Comparison of ENCODE assay signal across 21 mouse cellular contexts in the genomic region with DNA sequence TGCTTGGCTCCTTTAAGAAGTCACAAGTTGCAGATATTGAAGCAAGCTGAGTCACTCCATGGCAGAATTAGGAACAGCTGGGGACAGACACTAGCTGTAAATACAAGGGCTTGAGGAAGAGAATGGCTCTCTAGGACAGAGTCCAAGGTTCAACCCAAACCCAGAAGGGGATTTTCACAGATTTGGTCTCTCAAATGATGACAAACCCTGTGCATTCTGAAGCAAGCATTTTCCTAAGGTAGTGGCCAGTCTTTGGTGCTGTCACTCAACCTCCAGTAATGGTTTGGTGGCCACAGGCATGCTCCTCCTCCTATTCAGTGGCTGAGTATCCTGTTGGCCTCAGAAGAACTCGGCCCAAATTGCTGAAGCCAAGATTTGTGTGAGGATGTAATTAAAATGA. TPM values are rescaled to one million over a fixed set of nuclear protein-coding genes. Genes with fewer than 3 reads are reported as not detected.
A peak's percentile ranks its signal among the peaks of the same experiment; 100 is the strongest.
DNase-seq lines count a peak whose midpoint lies in the region; ATAC-seq and TF ChIP-seq lines count a peak whose summit lies in the region.
"Had no signal": no experiment of that assay in that cellular context is flagged by ENCODE, and none has a peak within 500 bp of the region (broad histone marks: within the 10 kb centered on the region; RNA-seq: fewer than 3 reads in every experiment).

No protein-coding gene starts in this region.

- H3K36me3 ChIP-seq in heart, embryonic 10.5 days, result no peaks in the 10 kb centered on the region
- H3K36me3 ChIP-seq: hindbrain, embryonic 15.5 days had no signal

- H3K4me1 ChIP-seq in heart, embryonic 10.5 days, result no peaks in the 10 kb centered on the region
- H3K4me1 ChIP-seq: hindbrain, embryonic 15.5 days had no signal

- no peak for ATAC-seq in erythroid progenitor cell, adult 5-6 weeks (replicated peaks; ENCODE audit: low FRiP score, poor library complexity, severe bottlenecking)
- ATAC-seq: activated CD4-positive, CD25-positive, alpha-beta regulatory T cell, adult 4 months; forebrain, embryonic 13.5 days; intestine, postnatal 0 days had no signal

- WGBS in heart, embryonic 10.5 days, result 57% methylated on average over 1 of the region's 1 CpGs

- H3K27ac ChIP-seq in heart, embryonic 10.5 days, result no peak overlapping the region
- H3K27ac ChIP-seq in layer of hippocampus, adult 2 months, result peak overlapping the region; percentile 49
- H3K27ac ChIP-seq: forebrain, embryonic 13.5 days; hindbrain, embryonic 15.5 days; kidney, postnatal 0 days had no signal

- no peaks in the 10 kb centered on the region for H3K9me3 ChIP-seq in heart, embryonic 10.5 days
- H3K9me3 ChIP-seq: forebrain, embryonic 13.5 days; hindbrain, embryonic 15.5 days had no signal

- DNase-seq in heart, adult 18-20 months, result peak; percentile 48 to 63
- no peak for DNase-seq in heart, embryonic 10.5 days (ENCODE audit: low spot score)
- no peak for DNase-seq in layer of hippocampus, adult 2 months (ENCODE audit: low spot score in 2 of 2)
- no peak for DNase-seq in layer of hippocampus, adult 9-10 months (ENCODE audit: low spot score)
- peak; percentile 63 for DNase-seq in adipocyte (ENCODE audit: low spot score)
- DNase-seq in heart, postnatal 25 days (ENCODE audit: low spot score), result peak; percentile 13
- DNase-seq: adrenal gland, postnatal 36 days; cerebellum, adult 18-20 months; cerebellum, postnatal 25 days; embryo, embryonic 11 days; lung, adult 18-20 months; lung, postnatal 36 days; right cerebral cortex, postnatal 25 days had no signal

- intact Hi-C loops in heart, postnatal 25 days (cut with DNase I), result loop anchor here (5.0 kb wide), 1 partner anchor 37 kb away; the partner anchor contains the start of gene Tril

- H3K27me3 ChIP-seq in heart, embryonic 10.5 days (ENCODE audit: insufficient read depth, poor library complexity, severe bottlenecking), result no peaks in the 10 kb centered on the region
- H3K27me3 ChIP-seq: forebrain, embryonic 13.5 days; hindbrain, embryonic 15.5 days had no signal

- H3K4me3 ChIP-seq in heart, embryonic 10.5 days, result no peak overlapping the region
- no peak overlapping the region for H3K4me3 ChIP-seq in layer of hippocampus, adult 2 months
- H3K4me3 ChIP-seq: forebrain, embryonic 13.5 days; hindbrain, embryonic 15.5 days had no signal

- no peak for TF ChIP-seq CTCF in layer of hippocampus, adult 2 months (conservative IDR thresholded peaks at IDR 0.05)

RNA-seq across cellular contexts. Expression of gene Tril, which starts 38.5 kb away (rescaled TPM):
- total RNA-seq in heart, adult 18-20 months (2021), result 1 to 10 TPM; 2.8 to 3.2 TPM
- polyA plus RNA-seq in heart, embryonic 10.5 days (2016; fragmentation: Nextera tagmentation; extraction: Ambion mirVana), result 7.5 and 15.3 TPM in 2 replicates
- 10 to 100 TPM; 32.2 to 35.7 TPM for total RNA-seq in layer of hippocampus, adult 2 months (2021)
- total RNA-seq in heart, postnatal 25 days (2021), result 1 to 10 TPM; 4.7 to 5.5 TPM
- total RNA-seq in erythroid progenitor cell, adult 5-6 weeks (2015; ENCODE audit: low replicate concordance), result not detected in 2 replicates
- total RNA-seq in erythroid progenitor cell, adult 5-6 weeks (2017; ENCODE audit: low replicate concordance), result not detected in 2 replicates
- total RNA-seq: granulocyte monocyte progenitor cell, adult 5-6 weeks; megakaryocyte-erythroid progenitor cell, adult 5-6 weeks had no signal
- polyA plus RNA-seq: activated CD4-positive, CD25-positive, alpha-beta regulatory T cell, adult 4 months had no signal

Comparison
In these comparisons a context has a peak if more than half of its experiments do, and no peak if none do; other contexts are left out.
1. DNase-seq: peak in heart, adult 18-20 months (2 of 2), adipocyte (single experiment) and heart, postnatal 25 days (single experiment); none in heart, embryonic 10.5 days (single experiment), layer of hippocampus, adult 2 months (0 of 2) and layer of hippocampus, adult 9-10 months (single experiment).
2. RNA of gene Tril, which starts 38.5 kb away (total RNA-seq): 32.2 to 35.7 TPM in layer of hippocampus, adult 2 months; 4.7 to 5.5 TPM in heart, postnatal 25 days, 2.8 to 3.2 TPM in heart, adult 18-20 months and not detected in erythroid progenitor cell, adult 5-6 weeks; every median in the first group is over 4 times any median in the second.